Mouse (Mus musculus) CH12.LX (cell line): ENCODE data around the gene Dgkd. TPM values are rescaled to one million over a fixed set of nuclear protein-coding genes. Genes with fewer than 3 reads are reported as not detected.

Experiments used
- DNase-seq: peaks from one replicate; pipeline ENCODE4 v3.0.0-alpha.2; 2013; ENCODE audit errors: extremely low read depth
- H3K27ac ChIP-seq: 2 replicates; pipeline ENCODE4 v1.5.1; 2012; ENCODE audit warnings: low read depth, mild to moderate bottlenecking, control low read depth, moderate library complexity; ENCODE audit not compliant: insufficient read depth
- H3K27me3 ChIP-seq: replicated peaks from 2 replicates; pipeline ENCODE3; 2012; ENCODE audit warnings: inconsistent platforms
- H3K36me3 ChIP-seq, 2 experiments: replicated peaks in 1 of 2; 2 replicates each; pipeline versions ENCODE3 to v1.6.1; 2012; ENCODE audit warnings: inconsistent platforms in 1 of 2, low read length in 1 of 2, mild to moderate bottlenecking in 1 of 2, mixed read lengths in 1 of 2, moderate library complexity in 1 of 2; ENCODE audit not compliant: control insufficient read depth in 1 of 2, insufficient read depth in 1 of 2
- H3K4me1 ChIP-seq, 2 experiments: 2 replicates each; pipeline ENCODE4 v1.6.1; 2012; ENCODE audit warnings: inconsistent platforms in 1 of 2, moderate library complexity in 1 of 2; ENCODE audit not compliant: insufficient read depth in 2 of 2, control insufficient read depth in 1 of 2
- H3K4me2 ChIP-seq: 2 replicates; pipeline ENCODE4 v1.6.1; 2012; ENCODE audit warnings: low read depth, mild to moderate bottlenecking, control low read depth; ENCODE audit not compliant: poor library complexity, insufficient read depth, severe bottlenecking
- H3K4me3 ChIP-seq, 3 experiments: fragments of 150-350 bp in 1 of 3; sonication (generic) in 1 of 3; replicated peaks in 1 of 3; 2 replicates each; pipeline versions ENCODE3 to v1.5.1; 2011 to 2012; ENCODE audit warnings: low read depth in 2 of 3, low read length in 2 of 3, mild to moderate bottlenecking in 2 of 3, moderate library complexity in 2 of 3, control low read depth in 1 of 3, improper control_type of control experiment in 1 of 3, inconsistent platforms in 1 of 3, mixed read lengths in 1 of 3; ENCODE audit not compliant: poor library complexity in 1 of 3
- H3K79me2 ChIP-seq: replicated peaks from 2 replicates; pipeline ENCODE4 v1.6.1; 2012; ENCODE audit warnings: mild to moderate bottlenecking, moderate library complexity; ENCODE audit not compliant: control insufficient read depth, poor library complexity, insufficient read depth, severe bottlenecking; ENCODE audit errors: extremely low read depth
- H3K9ac ChIP-seq: 2 replicates; pipeline ENCODE4 v1.6.1; 2012; ENCODE audit warnings: low read depth, mild to moderate bottlenecking, control low read depth, moderate library complexity; ENCODE audit not compliant: insufficient read depth
- H3K9me3 ChIP-seq: replicated peaks from 2 replicates; pipeline ENCODE3; 2012; ENCODE audit warnings: low read length, inconsistent platforms, mixed read lengths
- CHD1 ChIP-seq: IDR thresholded peaks from 2 replicates; pipeline ENCODE4 v1.6.1; 2012; ENCODE audit warnings: low read depth, low read length, improper control_type of control experiment, inconsistent platforms
- CHD2 ChIP-seq: IDR thresholded peaks from 2 replicates; pipeline ENCODE4 v1.6.1; 2011; ENCODE audit warnings: low read length, improper control_type of control experiment
- CTCF ChIP-seq, 2 experiments: IDR thresholded peaks in 1 of 2; conservative IDR thresholded peaks in 1 of 2; 2 replicates each; pipeline ENCODE4 v1.5.1; 2011 to 2012; ENCODE audit warnings: low read depth in 2 of 2, low read length in 2 of 2, improper control_type of control experiment in 1 of 2, inconsistent platforms in 1 of 2, mild to moderate bottlenecking in 1 of 2, moderate library complexity in 1 of 2
- ELF1 ChIP-seq: IDR thresholded peaks from 2 replicates; pipeline ENCODE4 v1.6.1; 2014; ENCODE audit warnings: low read depth, mild to moderate bottlenecking, inconsistent platforms, low read length, improper control_type of control experiment
- ETS1 ChIP-seq: conservative IDR thresholded peaks from 2 replicates; pipeline ENCODE4 v1.6.1; 2012; ENCODE audit warnings: low read depth, mild to moderate bottlenecking, inconsistent platforms, low read length, improper control_type of control experiment, moderate library complexity
- GABPA ChIP-seq: IDR thresholded peaks from 2 replicates; pipeline ENCODE4 v1.6.1; 2012; ENCODE audit warnings: low read depth, low read length, improper control_type of control experiment, inconsistent platforms; ENCODE audit not compliant: insufficient replicate concordance
- IRF4 ChIP-seq: IDR thresholded peaks from 2 replicates; pipeline ENCODE4 v1.6.1; 2014; ENCODE audit warnings: low read depth, mild to moderate bottlenecking, inconsistent platforms, low read length, improper control_type of control experiment
- JUND ChIP-seq: conservative IDR thresholded peaks from 2 replicates; pipeline ENCODE4 v1.6.1; 2011; ENCODE audit warnings: low read depth, low read length, improper control_type of control experiment
- KAT2A ChIP-seq: IDR thresholded peaks from 2 replicates; pipeline ENCODE4 v1.6.1; 2012; ENCODE audit warnings: low read length, improper control_type of control experiment, inconsistent platforms; ENCODE audit not compliant: insufficient replicate concordance
- MAZ ChIP-seq: IDR thresholded peaks from 2 replicates; pipeline ENCODE4 v1.6.1; 2012; ENCODE audit warnings: low read depth, mild to moderate bottlenecking, inconsistent platforms, low read length, improper control_type of control experiment, moderate library complexity
- NELFE ChIP-seq: IDR thresholded peaks from 2 replicates; pipeline ENCODE4 v1.6.1; 2011; ENCODE audit warnings: low read depth, low read length, improper control_type of control experiment
- POLR2AphosphoS2 ChIP-seq: IDR thresholded peaks from 2 replicates; pipeline ENCODE4 v1.6.1; 2011; ENCODE audit warnings: low read depth, low read length, improper control_type of control experiment
- RCOR1 ChIP-seq: conservative IDR thresholded peaks from 2 replicates; pipeline ENCODE4 v1.6.1; 2012; ENCODE audit warnings: low read depth, mild to moderate bottlenecking, inconsistent platforms, low read length, improper control_type of control experiment
- SIN3A ChIP-seq: IDR thresholded peaks from 2 replicates; pipeline ENCODE4 v1.6.1; 2012; ENCODE audit warnings: low read length, improper control_type of control experiment, inconsistent platforms
- SMC3 ChIP-seq: IDR thresholded peaks from 2 replicates; pipeline ENCODE4 v1.6.1; 2011; ENCODE audit warnings: low read depth, low read length, improper control_type of control experiment
- TBP ChIP-seq: conservative IDR thresholded peaks from 2 replicates; pipeline ENCODE4 v1.6.1; 2011; ENCODE audit warnings: low read depth, low read length, improper control_type of control experiment
- TCF12 ChIP-seq: IDR thresholded peaks from 2 replicates; pipeline ENCODE4 v1.6.1; 2014; ENCODE audit warnings: low read depth, mild to moderate bottlenecking, inconsistent platforms, low read length, improper control_type of control experiment
- UBTF ChIP-seq: IDR thresholded peaks from 2 replicates; pipeline ENCODE4 v1.6.1; 2012; ENCODE audit warnings: low read depth, mild to moderate bottlenecking, inconsistent platforms, low read length, improper control_type of control experiment, moderate library complexity
- USF2 ChIP-seq: conservative IDR thresholded peaks from 2 replicates; pipeline ENCODE4 v1.6.1; 2011; ENCODE audit warnings: low read depth, low read length, improper control_type of control experiment
- ZC3H11A ChIP-seq: IDR thresholded peaks from 2 replicates; pipeline ENCODE4 v1.6.1; 2012; ENCODE audit warnings: low read depth, mild to moderate bottlenecking, inconsistent platforms, low read length, improper control_type of control experiment
- ZKSCAN1 ChIP-seq: IDR thresholded peaks from 2 replicates; pipeline ENCODE4 v1.6.1; 2012; ENCODE audit warnings: low read depth, inconsistent platforms, low read length, improper control_type of control experiment, borderline replicate concordance
- ZMIZ1 ChIP-seq: IDR thresholded peaks from 2 replicates; pipeline ENCODE4 v1.6.1; 2012; ENCODE audit warnings: low read depth, mild to moderate bottlenecking, inconsistent platforms, low read length, improper control_type of control experiment
- ZNF384 ChIP-seq: IDR thresholded peaks from 2 replicates; pipeline ENCODE4 v1.6.1; 2012; ENCODE audit warnings: low read depth, low read length, improper control_type of control experiment, inconsistent platforms
- dilution Hi-C: fragments of 300-500 bp; cut with MboI; formaldehyde crosslinking; loops from 2 replicates; pipeline ENCODE4 v1.14.3; 2020; ENCODE audit warnings: low sequenced_read_pairs; ENCODE audit not compliant: extremely low pct_unique_long_range_greater_than_20kb, extremely low pct_ligation_motif_present
- in situ Hi-C: fragments of 300-500 bp; cut with MboI; formaldehyde crosslinking; loops from 3 replicates; pipeline ENCODE4 v1.14.3; 2019; ENCODE audit warnings: low sequenced_read_pairs, low pct_ligation_motif_present, low pct_unique_long_range_greater_than_20kb, mixed read lengths
- polyA plus RNA-seq: library from polyadenylated mRNA; unstranded; fragments of >175 nt; gene quantifications from 2 replicates; pipeline ENCODE4 v1.2.1, GENCODE M21; 2012; ENCODE audit warnings: low read depth; ENCODE audit not compliant: insufficient read length
- total RNA-seq, 2 experiments: library from RNA; depleted of rRNA; stranded (reverse); fragments of 300-350 nt in 1 of 2; fragments of >200 nt in 1 of 2; gene quantifications; 2 replicates each; pipeline ENCODE4 v1.2.3; 2012 to 2014

Gene Dgkd
- total and polyA plus RNA-seq, 3 experiments, result 57.5 to 89.9 (median 73.8) TPM

GRCm38 (mm10) chr1:87858031-87858430 lies 4.9 kb downstream of the Dgkd start:
- H3K79me2 ChIP-seq, result peaks cover 93% of the 10 kb centered on the region
- no peak overlapping the region for H3K9ac ChIP-seq
- DNase-seq, result no peak
- no peak overlapping the region for H3K4me2 ChIP-seq
- no peak for TF ChIP-seq CHD2
- TF ChIP-seq SIN3A, result no peak
- TF ChIP-seq, all 38 proteins: peak for 0
- Histone ChIP-seq H3K27ac (no peak overlapping the region), H3K36me3 (peaks cover 0 to 25% of the 10 kb centered on the region in 2 experiments), H3K4me1 (peaks cover 34 to 72% of the 10 kb centered on the region in 2 experiments), H3K27me3 (no peaks in the 10 kb centered on the region), H3K4me3 (peak overlapping the region in 1 of 3 experiments; percentile 37), H3K9me3 (no peaks in the 10 kb centered on the region)
- dilution Hi-C loops (no loop called here), in situ Hi-C loops (no loop called here)

GRCm38 (mm10) chr1:87858529-87858928 lies 5.4 kb downstream of the Dgkd start:
- Histone ChIP-seq H3K27ac (no peak overlapping the region), H3K4me1 (peaks cover 34 to 77% of the 10 kb centered on the region in 2 experiments)

GRCm38 (mm10) chr1:87863602-87864001 lies 10.5 kb downstream of the Dgkd start:
- 0 out of 2 replicates have a peak overlapping the region, but pooled peaks have one; percentile 19 for H3K9ac ChIP-seq
- peaks cover 4% of the 10 kb centered on the region for H3K9me3 ChIP-seq
- no peak for DNase-seq
- H3K4me3 ChIP-seq, result no peak overlapping the region
- H3K4me2 ChIP-seq, result no peak overlapping the region; the same call in 1 of the 2 replicates
- H3K4me1 ChIP-seq, result peaks cover 46 to 92% of the 10 kb centered on the region in 2 experiments
- H3K27ac ChIP-seq, result peak overlapping the region; percentile 45
- no peak for TF ChIP-seq KAT2A
- TF ChIP-seq USF2, result no peak
- TF ChIP-seq TBP, result no peak
- TF ChIP-seq SIN3A, result no peak
- no peak for TF ChIP-seq UBTF
- TF ChIP-seq IRF4, result no peak
- TF ChIP-seq ZC3H11A, result no peak
- no peak for TF ChIP-seq ZKSCAN1
- no peak for TF ChIP-seq ELF1
- TF ChIP-seq RCOR1, result no peak
- TF ChIP-seq POLR2AphosphoS2, result no peak
- TF ChIP-seq ZNF384, result no peak
- TF ChIP-seq NELFE, result no peak
- TF ChIP-seq, all 38 proteins: peak for 0
- dilution Hi-C loops, result no loop called here
- in situ Hi-C loops, result no loop called here
- Histone ChIP-seq H3K36me3 (peaks cover 0 to 24% of the 10 kb centered on the region in 2 experiments), H3K27me3 (no peaks in the 10 kb centered on the region), H3K79me2 (peaks cover 93% of the 10 kb centered on the region)

More at GRCm38 (mm10) chr1:87858529-87858928, 5.4 kb downstream of the Dgkd start:
- H3K27me3 ChIP-seq, result no peaks in the 10 kb centered on the region
- no peaks in the 10 kb centered on the region for H3K9me3 ChIP-seq
- in situ Hi-C loops (no loop called here), dilution Hi-C loops (no loop called here)
- no peak for DNase-seq
- peaks cover 0 to 25% of the 10 kb centered on the region in 2 experiments for H3K36me3 ChIP-seq
- TF ChIP-seq ZNF384 (no peak), SIN3A (no peak), GABPA (no peak), CTCF (conservative IDR thresholded peaks at IDR 0.05 in 1 of 2, IDR thresholded peaks at IDR 0.05 in 1 of 2; ENCODE audit: low read depth in 2 of 2, low read length in 2 of 2) (no peak), CHD1 (no peak), ZMIZ1 (no peak), TCF12 (no peak), ETS1 (no peak), ZKSCAN1 (no peak), SMC3 (no peak), MAZ (no peak), RCOR1 (no peak), JUND (no peak)
- H3K4me2 ChIP-seq, result no peak overlapping the region
- H3K4me3 ChIP-seq, result peak overlapping the region in 1 of 3 experiments; percentile 37
- H3K79me2 ChIP-seq, result peaks cover 94% of the 10 kb centered on the region
- H3K9ac ChIP-seq, result no peak overlapping the region
